Mouse (Mus musculus) adrenal gland, adult 8-10 months (tissue): ENCODE measurements around the gene Gid8. TPM values are rescaled to one million over a fixed set of nuclear protein-coding genes. Genes with fewer than 3 reads are reported as not detected.
A peak's percentile ranks its signal among the peaks of the same experiment; 100 is the strongest.

Source experiments
- DNase-seq: peaks from one replicate; pipeline ENCODE4 v3.0.0; 2022
- total RNA-seq, 4 experiments: library from RNA; stranded (reverse); gene quantifications; 2 replicates each; pipeline ENCODE4 v1.2.4; 2022

The Gid8 gene
- 10 to 100 TPM; 58.4 to 65.5 (median 64.0) TPM for total RNA-seq

DNA sequence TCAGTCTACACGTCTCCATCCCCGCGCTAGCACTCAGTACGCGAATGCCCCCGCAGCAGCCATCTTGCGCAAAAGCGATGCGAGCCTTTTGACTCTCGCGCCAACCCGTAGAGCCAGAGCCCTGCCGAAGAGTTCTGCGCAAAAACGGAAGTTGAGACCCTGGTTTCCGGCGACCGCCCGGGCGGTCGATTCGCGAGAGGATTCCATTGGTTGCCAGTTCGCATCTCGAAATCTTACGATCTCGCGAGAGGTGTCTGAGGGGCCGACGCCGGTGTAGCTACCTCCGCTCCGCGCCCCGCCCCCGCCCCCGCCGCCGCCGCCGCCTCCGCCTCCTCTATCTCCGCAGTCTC is at the start of gene Gid8, which contains the start of gene Dido1:
Gid8 (plus strand) TSS at position 195 of the 350 bp plus-strand sequence.
Dido1 (minus strand) TSS at position 77 of the 350 bp plus-strand sequence.
- DNase-seq: peak; percentile 95

GRCm38 (mm10) chr2:180660521-180660920 is 49.4 kb upstream of the Gid8 start:
- no peak for DNase-seq

- DNase-seq: no peak
These were observed 47.9 kb upstream of the Gid8 start for GRCm38 (mm10) chr2:180662008-180662407.

- no peak for DNase-seq
These were observed 33.2 kb upstream of the Gid8 start for GRCm38 (mm10) chr2:180676706-180677105.

DNA sequence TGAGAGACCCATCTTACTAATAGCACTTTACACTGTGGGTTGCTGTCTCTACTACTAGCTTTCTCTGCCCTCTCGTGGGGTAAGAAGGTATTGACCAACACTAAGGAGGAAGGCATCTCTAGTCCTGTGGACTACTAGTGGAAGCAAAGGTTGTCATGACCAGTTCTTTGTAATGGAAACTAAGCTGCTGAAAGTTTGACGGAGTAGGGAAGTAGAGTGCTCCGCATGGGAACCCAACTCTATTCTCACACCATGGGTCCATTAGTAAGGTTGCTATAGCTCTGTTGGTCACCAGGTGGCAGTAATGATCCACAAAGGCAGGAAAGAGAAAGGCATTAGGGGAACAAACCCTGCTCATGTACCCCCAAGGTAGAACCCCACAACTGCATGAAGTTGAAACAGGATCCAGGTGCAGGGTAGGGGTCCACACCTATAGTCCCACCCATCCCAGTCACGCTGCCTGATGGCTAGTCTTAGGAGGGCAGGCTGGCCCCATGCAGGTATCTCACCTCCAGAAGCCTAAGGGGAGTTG is 31.2 kb upstream of the Gid8 start:
- DNase-seq: peak; percentile 31

DNA sequence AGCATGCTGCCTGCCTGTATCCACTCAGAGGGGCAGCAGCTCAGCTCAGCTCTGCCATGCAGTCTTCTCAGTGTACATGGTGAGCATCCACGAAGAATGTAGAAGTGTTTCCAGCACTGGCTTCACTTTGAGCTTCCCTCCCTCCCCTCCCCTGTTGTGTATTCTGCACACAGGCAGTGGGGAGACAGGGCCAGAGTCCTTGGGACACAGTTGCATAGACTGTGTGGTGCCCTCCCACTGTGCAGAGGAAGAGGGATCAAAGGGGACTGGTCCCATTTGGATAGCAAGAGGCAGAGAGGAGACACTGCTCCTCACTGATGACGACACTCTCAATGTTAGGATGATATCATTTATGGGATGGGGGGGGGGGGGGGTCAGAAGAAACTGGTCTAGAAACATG is 28.7 kb upstream of the Gid8 start:
- DNase-seq: no peak

DNA sequence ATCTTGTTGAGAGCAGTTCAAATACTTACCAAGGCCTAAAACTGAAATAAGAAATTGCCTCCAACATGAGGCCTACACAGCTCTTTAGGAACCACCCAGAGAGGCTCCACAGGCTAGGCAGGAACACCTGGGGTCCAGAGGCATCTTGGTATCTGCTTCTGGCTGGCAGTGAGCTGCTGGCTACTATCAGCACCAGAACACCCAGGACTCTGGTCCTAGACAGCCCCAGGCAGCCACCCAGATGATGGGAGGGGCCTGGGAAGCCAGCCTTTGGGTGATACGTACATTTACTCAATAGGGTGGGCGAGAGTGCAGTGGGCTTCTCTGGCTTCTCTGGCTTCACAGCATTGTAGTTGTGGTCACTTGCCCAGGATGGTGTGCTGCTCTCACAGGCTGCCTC is 26.4 kb upstream of the Gid8 start:
- no peak for DNase-seq

DNA sequence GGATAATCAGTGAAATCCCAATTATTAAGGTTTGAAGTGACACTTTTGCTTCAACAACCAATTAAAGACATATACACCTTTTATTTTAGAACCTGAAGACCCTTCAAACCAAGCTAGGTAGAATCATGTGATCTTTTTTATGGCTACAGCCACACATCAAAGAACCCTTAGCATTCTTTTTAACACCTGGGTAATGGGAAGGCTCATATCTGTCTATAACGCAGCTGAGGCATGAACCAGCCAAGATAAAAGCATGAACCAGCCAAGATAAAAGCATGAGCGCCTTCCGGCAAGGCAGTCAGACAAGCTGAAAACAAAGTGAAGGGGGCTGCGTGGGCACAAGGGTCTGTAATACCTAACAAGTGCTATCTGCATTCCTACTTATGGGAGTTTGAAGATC is 25.9 kb upstream of the Gid8 start:
- DNase-seq: no peak

DNA sequence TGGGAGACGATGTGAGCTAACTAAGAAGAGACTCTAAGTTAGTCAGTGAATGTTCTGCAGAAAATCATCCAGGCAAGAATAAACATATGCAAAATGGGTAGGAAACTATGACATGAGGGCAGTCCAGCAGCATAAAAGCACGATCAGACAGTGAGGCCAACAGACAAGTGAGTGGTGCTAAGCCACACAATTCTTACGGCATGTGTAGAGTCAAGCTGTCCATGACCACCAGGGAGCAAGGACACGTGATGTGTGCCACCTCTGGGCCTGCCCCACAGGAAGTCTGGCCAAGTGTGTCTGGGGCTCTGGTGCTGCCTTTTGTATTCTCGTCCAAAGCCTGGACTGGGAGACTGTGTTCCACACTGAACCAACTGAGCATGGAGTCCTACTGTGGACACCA is 20.1 kb upstream of the Gid8 start:
- no peak for DNase-seq

GRCm38 (mm10) chr2:180692630-180693029 is 17.3 kb upstream of the Gid8 start:
- DNase-seq: no peak

DNA sequence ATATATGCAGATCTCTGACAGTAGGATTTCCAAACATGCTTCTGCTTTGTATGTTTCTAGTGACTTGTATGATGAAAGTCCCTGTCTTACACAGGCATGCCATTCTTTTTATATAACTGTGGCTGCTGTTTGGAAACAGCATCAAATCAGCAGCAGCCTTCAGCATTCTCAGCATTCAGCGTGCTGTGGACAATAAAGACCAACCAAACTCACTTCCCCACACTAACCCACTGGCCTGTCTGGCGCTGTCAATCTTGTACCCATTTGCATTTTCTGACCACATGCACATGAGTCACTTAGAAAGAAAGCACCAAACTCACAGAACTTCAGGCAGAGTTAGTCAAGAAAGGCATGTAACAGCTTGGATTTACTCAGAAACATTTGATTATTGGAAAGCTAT is 14.7 kb upstream of the Gid8 start:
- no peak for DNase-seq

DNA sequence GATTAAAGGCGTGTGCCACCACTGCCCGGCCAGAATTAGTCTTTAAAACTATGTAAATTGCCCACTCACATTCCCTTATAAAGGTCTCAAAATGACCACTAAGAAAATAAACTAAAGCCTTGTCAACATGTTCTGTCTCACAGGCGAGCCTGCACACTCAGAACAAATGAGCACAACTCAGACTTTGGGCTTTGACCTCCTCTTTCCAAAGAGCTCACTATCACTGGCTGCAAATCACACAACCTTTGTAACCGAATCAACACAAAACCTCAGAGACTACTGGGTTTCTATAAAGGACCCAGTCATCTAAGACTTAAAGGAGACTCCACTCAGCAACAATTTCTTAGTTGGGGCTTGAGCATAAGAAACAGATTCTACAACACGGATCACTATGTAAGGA is 9.5 kb upstream of the Gid8 start:
- no peak for DNase-seq

GRCm38 (mm10) chr2:180701053-180701766 is 8.7 kb upstream of the Gid8 start:
- DNase-seq: peak; percentile 31

- peak; percentile 87 for DNase-seq
These were observed 7.9 kb upstream of the Gid8 start for GRCm38 (mm10) chr2:180701767-180702621.

GRCm38 (mm10) chr2:180702701-180703149 is 7.2 kb upstream of the Gid8 start:
- DNase-seq: no peak

DNA sequence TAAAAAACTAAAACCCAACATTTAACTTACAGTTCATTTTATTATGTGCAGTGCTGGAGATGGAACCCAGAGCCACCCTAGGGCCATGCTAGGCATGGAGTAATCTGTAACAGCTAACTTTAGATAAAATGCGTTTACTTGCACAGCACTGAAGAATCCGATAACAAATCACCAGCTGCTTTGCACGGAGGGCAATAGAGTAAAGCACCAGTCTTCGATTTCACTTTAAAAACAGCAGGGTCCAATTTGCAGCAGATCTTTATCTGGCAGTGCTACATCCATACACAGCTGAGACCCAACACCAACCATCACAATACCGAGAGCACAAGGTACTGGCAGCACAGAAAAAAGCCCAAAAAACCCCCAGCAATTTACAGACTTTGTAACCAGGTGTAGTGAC is 6.7 kb upstream of the Gid8 start:
- DNase-seq: no peak

GRCm38 (mm10) chr2:180703645-180704359 is 6.1 kb upstream of the Gid8 start:
- no peak for DNase-seq

DNA sequence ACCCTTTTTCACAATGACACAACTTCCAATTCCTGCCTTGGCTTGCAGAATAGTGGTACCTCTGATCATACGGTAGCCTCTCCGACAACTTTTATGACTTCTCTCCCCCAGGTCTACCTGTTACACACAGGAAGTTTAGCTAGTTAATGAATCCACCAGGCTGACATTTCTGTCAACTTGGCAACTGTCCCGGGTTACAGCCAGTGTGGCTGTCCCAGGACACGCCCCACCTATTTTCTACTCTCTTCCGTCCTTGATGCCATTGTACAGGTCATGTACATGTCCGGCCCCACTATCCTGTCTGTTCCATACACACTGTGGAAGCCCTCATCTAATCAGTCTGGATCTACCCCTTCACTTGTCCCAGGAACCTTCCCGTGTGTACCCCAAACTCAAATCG is 5.3 kb upstream of the Gid8 start:
- DNase-seq: peak; percentile 41

GRCm38 (mm10) chr2:180705066-180705465 is 4.9 kb upstream of the Gid8 start:
- no peak for DNase-seq

DNA sequence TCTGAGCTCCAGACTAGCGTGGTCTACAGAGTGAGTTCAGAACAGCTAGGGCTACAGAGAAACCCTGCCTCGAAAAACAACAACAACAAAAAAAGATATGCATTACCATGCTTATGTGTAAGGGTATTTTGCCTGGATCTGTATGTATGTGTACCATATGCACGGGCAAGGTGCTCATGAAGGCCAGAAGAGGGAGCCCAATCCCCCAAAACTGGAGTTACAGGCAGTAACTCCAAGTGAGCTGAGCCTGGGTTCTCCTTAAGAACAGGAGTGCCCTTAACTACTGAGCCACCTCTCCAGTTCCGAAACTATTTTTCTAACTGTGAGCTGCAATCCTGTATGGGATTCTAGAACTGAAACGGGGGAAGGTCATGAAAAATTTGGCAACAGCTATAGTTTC is 3.9 kb upstream of the Gid8 start:
- no peak for DNase-seq

GRCm38 (mm10) chr2:180709023-180709922 is 644 bp upstream of the Gid8 start:
- no peak for DNase-seq
